Mouse (Mus musculus) midbrain, postnatal 0 days (tissue): ENCODE measurements at regions not wholly inside any gene's neighbourhood (a gene's known extent, or its start where the extent isn't known, plus 50 kb on each side); places are given as distances from the start of the nearest gene placed in this dataset.
"Not testable (repeated sequence)": the region's sequence is repeated elsewhere in the genome, so short reads cannot be mapped to it uniquely, and the experiment has no call there.

Experiments used
- ATAC-seq: fragments of 200-750 bp; cut with Nextera tagmentation; 2 replicates; pipeline ENCODE4 v1.8.0; 2017; ENCODE audit warnings: moderate number of reproducible peaks, mild to moderate bottlenecking, moderate TSS enrichment, moderate library complexity; ENCODE audit not compliant: low FRiP score
- DNase-seq: peaks from one replicate; pipeline ENCODE4 v3.0.0-alpha.2; 2015; ENCODE audit warnings: low spot score
- H3K27ac ChIP-seq: fragments of 300-500 bp; sonication (generic); 2 replicates; pipeline ENCODE4 v1.5.1; 2014; ENCODE audit warnings: low read depth, mild to moderate bottlenecking, low read length, mixed read lengths
- H3K27me3 ChIP-seq: fragments of 300-500 bp; sonication (generic); 2 replicates; pipeline ENCODE4 v1.6.1; 2014; ENCODE audit warnings: low read length, control low read depth, mixed read lengths; ENCODE audit not compliant: insufficient read depth
- H3K36me3 ChIP-seq: fragments of 300-500 bp; sonication (generic); 2 replicates; pipeline ENCODE4 v1.6.1; 2014; ENCODE audit warnings: low read length, control low read depth, mixed read lengths; ENCODE audit not compliant: insufficient read depth
- H3K4me1 ChIP-seq: fragments of 300-500 bp; sonication (generic); 2 replicates; pipeline ENCODE4 v1.6.1; 2014; ENCODE audit warnings: mild to moderate bottlenecking, control low read depth, antibody characterized with exemption, low read length, mixed read lengths; ENCODE audit not compliant: insufficient read depth
- H3K4me2 ChIP-seq: fragments of 300-500 bp; sonication (generic); 2 replicates; pipeline ENCODE4 v1.6.1; 2014; ENCODE audit warnings: low read depth, mild to moderate bottlenecking, low read length, mixed read lengths; ENCODE audit not compliant: poor library complexity, severe bottlenecking
- H3K4me3 ChIP-seq: fragments of 300-500 bp; sonication (generic); 2 replicates; pipeline ENCODE4 v1.5.1; 2014; ENCODE audit warnings: low read depth, mild to moderate bottlenecking, low read length, moderate library complexity
- H3K9ac ChIP-seq: fragments of 300-500 bp; sonication (generic); replicated peaks from 2 replicates; pipeline ENCODE4 v1.6.1; 2014; ENCODE audit warnings: mild to moderate bottlenecking, low read length, moderate library complexity, mixed read lengths; ENCODE audit not compliant: poor library complexity, severe bottlenecking
- H3K9me3 ChIP-seq: fragments of 300-500 bp; sonication (generic); 2 replicates; pipeline ENCODE4 v1.6.1; 2016; ENCODE audit warnings: low read length, control low read depth
- CTCF ChIP-seq: IDR thresholded peaks from 2 replicates; pipeline ENCODE4 v1.5.1; 2016; ENCODE audit warnings: antibody characterized with exemption, mild to moderate bottlenecking
- WGBS: fragments of 180-500 bp; shearing (Covaris S2); extraction: QIAGEN DNeasy Blood & Tissue Kit; methylation state at CpG from one replicate; pipeline ENCODE4 v1.1.7; 2014; 5-methylcytosine and 5-hydroxymethylcytosine counted together

DNA sequence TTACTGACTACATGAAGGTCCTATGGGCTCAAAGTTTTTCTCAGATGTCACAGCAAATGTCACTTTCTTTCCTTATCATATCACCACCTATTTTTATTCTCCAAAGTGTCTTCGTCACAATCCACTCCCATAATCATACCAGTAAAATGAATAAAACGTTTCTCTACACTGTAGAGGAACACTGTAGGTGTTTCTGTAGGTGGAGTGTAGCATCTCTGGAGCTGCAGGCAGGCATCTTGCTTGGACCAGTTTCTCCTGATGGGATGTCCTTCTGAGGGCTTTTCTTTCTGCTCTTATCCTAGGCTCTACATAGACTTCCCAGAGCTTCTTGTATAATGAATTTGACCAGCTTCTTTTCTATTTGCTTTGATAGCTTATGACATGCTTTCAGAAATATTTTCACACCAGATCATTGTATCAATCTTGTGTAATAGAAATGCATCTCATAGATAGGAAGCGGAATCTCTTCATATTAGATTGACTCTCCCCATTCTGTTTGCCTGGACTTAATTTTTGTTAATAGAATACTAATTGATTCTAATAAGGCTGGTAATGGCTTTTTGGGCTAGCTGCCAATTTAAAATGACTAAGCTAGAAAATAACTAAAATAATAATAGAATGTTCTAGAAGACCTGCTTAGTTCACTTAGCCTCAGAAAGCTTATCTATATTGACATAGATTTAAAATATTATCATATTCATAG is 282.3 kb upstream of the Meis2 start:
- Histone ChIP-seq H3K36me3 (no peaks in the 10 kb centered on the region), H3K27me3 (no peaks in the 10 kb centered on the region), H3K9me3 (no peaks in the 10 kb centered on the region), H3K27ac (no peak overlapping the region), H3K9ac (no peak overlapping the region), H3K4me1 (no peaks in the 10 kb centered on the region), H3K4me2 (no peak overlapping the region), H3K4me3 (no peak overlapping the region)
- peak; percentile 10 for DNase-seq
- no peak for ATAC-seq
- WGBS: 88% methylated on average over 3 of the region's 3 CpGs
- no peak for TF ChIP-seq CTCF

DNA sequence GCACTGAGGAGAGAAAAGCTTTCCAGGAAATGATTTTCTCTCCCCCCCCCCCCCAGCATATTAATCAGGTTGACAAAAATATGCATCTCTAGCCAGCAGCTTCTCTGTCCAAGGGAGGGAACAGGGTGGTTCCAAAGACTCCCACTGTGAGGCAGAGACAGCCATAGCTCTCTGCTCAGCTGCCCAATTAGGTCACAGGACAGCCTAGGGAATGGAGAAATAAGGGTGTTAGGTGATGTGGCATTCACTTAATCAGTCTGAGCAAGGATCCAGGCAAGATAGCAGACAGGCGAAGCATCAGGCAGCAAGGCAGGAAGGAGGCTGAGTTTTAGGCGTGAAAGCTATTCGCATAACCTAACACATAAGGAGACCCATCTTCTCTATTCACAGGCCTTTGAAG is 266.2 kb upstream of the Meis2 start:
- whole genome bisulfite sequencing: 83% methylated on average over 3 of the region's 3 CpGs
- Histone ChIP-seq H3K36me3 (no peaks in the 10 kb centered on the region), H3K9me3 (no peaks in the 10 kb centered on the region), H3K27me3 (no peaks in the 10 kb centered on the region), H3K27ac (no peak overlapping the region), H3K9ac (no peak overlapping the region), H3K4me1 (no peaks in the 10 kb centered on the region), H3K4me2 (no peak overlapping the region), H3K4me3 (no peak overlapping the region)
- no peak for ATAC-seq
- TF ChIP-seq CTCF: no peak
- DNase-seq: no peak

- no peaks in the 10 kb centered on the region for H3K27me3 ChIP-seq
- H3K27ac ChIP-seq: peak overlapping the region; percentile 4; the same call in 1 of the 2 replicates
- ATAC-seq (no peak), DNase-seq (no peak)
- H3K4me1 ChIP-seq: 0 out of 2 replicates have a peak, but pooled peaks cover 4% of the 10 kb centered on the region
- 39% methylated on average over 14 of the region's 14 CpGs for WGBS
- no peak overlapping the region for H3K9ac ChIP-seq
- H3K4me3 ChIP-seq: no peak overlapping the region
- TF ChIP-seq CTCF: no peak
- H3K36me3 ChIP-seq: no peaks in the 10 kb centered on the region
- H3K9me3 ChIP-seq: no peaks in the 10 kb centered on the region
- no peak overlapping the region for H3K4me2 ChIP-seq
Measured at GRCm38 (mm10) chr2:116322039-116322770, 256.6 kb upstream of the Meis2 start.

GRCm38 (mm10) chr2:116299551-116299950 is 233.9 kb upstream of the Meis2 start:
- Histone ChIP-seq H3K4me3 (no peak overlapping the region), H3K4me1 (no peaks in the 10 kb centered on the region), H3K4me2 (no peak overlapping the region), H3K9me3 (no peaks in the 10 kb centered on the region), H3K9ac (no peak overlapping the region), H3K36me3 (no peaks in the 10 kb centered on the region), H3K27me3 (no peaks in the 10 kb centered on the region), H3K27ac (no peak overlapping the region)
- no peak for DNase-seq
- WGBS: 69% methylated on average over 1 of the region's 1 CpGs
- no peak for ATAC-seq
- TF ChIP-seq CTCF: no peak

GRCm38 (mm10) chr2:116289886-116290285 is 224.2 kb upstream of the Meis2 start:
- H3K9ac ChIP-seq: no peak overlapping the region
- TF ChIP-seq CTCF: no peak
- 65% methylated on average over 7 of the region's 7 CpGs for WGBS

DNA sequence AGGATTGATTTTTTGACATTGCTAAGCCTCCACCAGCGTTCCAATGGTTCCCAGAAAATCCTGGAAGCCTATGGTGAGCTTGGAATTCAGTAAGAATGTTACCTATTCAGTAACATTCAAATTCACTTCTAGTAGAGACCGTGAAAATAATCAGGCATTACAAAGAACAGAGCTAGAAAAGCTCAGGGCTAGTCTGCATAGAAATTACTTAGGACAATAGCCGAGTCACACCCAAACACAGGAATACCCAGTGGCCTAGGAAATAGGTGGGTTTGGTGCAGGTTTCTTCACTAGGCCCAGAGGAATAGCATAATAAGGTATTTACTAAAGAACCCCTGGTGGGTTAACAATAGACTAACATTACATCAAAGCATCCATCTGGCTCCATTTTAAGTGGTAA is 177.6 kb upstream of the Meis2 start:
- H3K27ac ChIP-seq, ATAC-seq, H3K4me2 ChIP-seq, H3K4me3 ChIP-seq, DNase-seq, H3K9ac ChIP-seq, H3K36me3 ChIP-seq, H3K9me3 ChIP-seq, H3K4me1 ChIP-seq, H3K27me3 ChIP-seq: not testable (repeated sequence)
- 35% methylated on average over 3 of the region's 3 CpGs for WGBS

More at GRCm38 (mm10) chr2:116289886-116290285, 224.2 kb upstream of the Meis2 start:
- no peaks in the 10 kb centered on the region for H3K4me1 ChIP-seq
- no peak overlapping the region for H3K27ac ChIP-seq
- ATAC-seq: no peak
- H3K4me3 ChIP-seq: no peak overlapping the region
- H3K27me3 ChIP-seq: no peaks in the 10 kb centered on the region
- H3K9me3 ChIP-seq: no peaks in the 10 kb centered on the region
- no peaks in the 10 kb centered on the region for H3K36me3 ChIP-seq
- H3K4me2 ChIP-seq: no peak overlapping the region
- peak; percentile 8 for DNase-seq
